Mouse (Mus musculus) 3134 (cell line): ENCODE measurements at regions not wholly inside any gene's neighbourhood (a gene's known extent, or its start where the extent isn't known, plus 50 kb on each side); places are given as distances from the start of the nearest gene placed in this dataset.
A peak's percentile ranks its signal among the peaks of the same experiment; 100 is the strongest.
"Not testable (repeated sequence)": the region's sequence is repeated elsewhere in the genome, so short reads cannot be mapped to it uniquely, and the experiment has no call there.

Experiments used
- DNase-seq: peaks from one replicate; pipeline ENCODE4 v3.0.0-alpha.2; 2011; ENCODE audit warnings: low spot score; ENCODE audit not compliant: insufficient read length; ENCODE audit errors: extremely low read depth

DNA sequence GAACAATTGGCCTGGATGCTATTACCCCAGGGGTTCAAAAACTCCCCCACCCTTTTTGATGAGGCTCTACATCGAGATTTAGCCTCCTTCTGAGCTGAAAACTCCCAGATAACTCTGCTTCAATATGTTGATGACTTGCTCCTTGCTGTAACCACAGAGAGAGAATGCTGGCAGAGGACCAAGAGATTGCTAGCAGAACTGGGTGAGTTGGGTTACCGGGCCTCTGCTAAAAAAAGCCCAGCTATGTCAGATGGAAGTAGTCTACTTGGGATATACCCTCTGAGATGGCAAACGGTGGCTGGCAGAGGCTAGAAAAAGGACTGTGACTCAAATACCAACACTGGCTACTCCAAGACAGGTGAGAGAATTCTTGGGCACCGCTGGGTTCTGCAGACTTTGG is 63.9 kb upstream of the Gm906 start:
- not testable (repeated sequence) for DNase-seq

DNA sequence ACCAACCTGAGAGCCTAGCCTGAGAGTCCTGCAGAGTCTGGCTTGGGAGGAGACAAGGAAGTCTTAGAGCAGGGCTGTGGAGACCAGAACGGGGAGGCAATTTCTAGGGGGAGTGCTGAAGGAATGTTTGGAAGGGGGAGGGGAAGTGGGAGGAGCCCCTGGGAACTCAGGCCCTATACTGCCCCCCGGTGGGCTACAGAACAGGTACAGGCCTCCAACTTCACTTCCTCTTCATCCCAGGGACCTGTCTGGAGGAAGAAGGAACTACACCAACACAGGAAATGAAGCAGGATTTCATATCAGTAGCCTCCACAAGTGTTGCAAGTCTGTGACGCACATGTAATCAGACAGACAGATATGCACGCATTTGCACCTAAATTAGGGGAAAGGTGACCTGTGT is 72.4 kb upstream of the Gm906 start:
- peak; percentile 18 for DNase-seq

DNA sequence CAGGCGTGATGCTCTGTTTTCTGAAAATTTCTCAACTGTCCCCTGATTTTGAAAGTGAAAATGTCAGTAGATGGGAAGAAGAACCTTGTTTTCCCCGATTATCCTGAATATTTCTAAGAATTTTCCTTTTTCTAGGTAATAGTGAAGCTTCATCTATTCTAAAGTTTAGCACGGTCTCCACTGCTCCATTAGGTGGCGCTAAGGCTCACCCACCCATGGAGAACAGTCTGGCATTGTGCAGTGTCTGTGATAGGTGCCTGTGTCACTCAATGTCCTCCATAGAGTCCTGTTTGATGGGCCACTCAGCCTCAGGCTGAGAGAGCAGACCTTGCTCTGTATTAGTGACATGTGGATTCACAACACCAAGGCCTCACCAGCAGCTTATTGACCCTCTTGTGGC is 78.5 kb upstream of the Gm906 start:
- no peak for DNase-seq

DNA sequence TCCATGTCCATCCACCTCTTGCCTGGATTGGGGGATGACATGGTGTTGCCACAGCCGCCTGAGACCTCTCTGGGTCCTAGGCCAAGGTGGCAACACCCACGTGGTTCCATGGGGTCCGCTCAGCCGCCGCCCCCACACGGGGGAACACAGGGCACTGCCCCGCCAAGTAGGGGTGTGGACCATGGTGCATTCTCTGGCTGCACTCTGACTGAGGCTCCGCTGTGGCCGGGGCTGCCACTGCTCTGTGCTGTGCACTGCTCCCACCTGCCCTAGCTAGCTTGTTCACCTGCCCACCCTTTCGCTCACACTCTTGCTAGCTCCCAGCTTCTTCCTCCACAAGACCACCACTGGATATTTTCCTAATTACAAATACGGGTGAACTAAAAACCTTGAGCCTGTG is 73.5 kb upstream of the Fbxw17 start:
- DNase-seq = no peak

DNA sequence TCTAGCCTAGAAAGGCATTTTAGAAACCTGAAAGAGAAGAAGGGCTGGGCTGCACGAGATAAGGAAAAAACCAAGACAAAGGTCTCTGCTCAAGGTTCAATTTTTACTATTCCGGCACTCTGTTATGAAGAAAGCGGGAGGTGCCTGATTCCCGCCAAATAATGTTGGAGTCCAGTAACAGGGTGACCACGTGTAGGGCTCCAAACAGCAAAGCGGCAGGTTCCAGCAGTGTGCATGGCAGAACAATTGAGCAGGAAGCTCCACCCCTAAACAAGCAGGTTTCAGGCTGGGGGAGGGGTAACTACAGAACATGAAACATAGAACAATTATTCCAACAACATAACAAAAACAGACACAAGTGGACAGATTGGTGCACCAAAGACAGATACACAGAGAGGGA is 65.7 kb upstream of the Fbxw17 start:
- no peak for DNase-seq

DNA sequence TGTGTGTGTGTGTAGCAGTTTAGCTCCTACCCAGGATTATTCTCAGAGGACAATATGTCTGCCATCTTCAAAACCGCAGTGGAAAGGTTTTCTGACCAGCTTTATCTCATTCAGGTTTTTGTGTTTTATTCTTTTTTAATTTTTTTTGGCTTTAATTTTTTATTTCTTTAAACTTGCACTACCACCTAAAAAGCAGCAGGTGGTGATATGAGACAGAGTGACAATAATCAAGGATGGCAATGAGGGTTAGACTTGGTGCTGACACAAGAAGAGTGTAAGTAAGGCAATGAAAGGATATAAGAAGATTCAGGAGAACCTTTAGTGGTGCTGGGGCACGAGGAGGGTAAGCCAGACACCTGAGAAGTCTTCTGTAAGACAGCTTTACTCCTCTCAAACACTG is 62.4 kb upstream of the Fbxw17 start:
- no peak for DNase-seq

DNA sequence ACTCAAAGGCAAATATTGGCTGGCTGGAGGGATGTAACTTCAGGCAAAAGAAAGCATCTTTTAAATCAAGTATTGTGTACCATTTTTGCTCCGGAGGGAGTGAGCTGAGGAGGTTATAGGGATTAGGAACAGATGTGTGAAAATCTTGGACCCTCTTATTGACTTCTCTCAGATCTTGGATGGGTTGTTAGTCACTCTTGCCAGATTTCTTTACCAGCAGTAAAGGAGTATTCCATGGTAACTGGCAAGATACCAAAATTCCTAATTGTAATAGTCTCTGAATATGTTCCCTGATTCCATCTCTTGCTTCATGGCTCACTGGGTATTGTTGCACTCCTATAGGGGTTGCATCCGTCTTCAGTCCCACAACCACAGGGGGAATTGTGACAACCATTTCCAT is 58.1 kb upstream of the Fbxw17 start:
- no peak for DNase-seq
